Mouse (Mus musculus) embryo, embryonic 10 days (tissue): ENCODE data around the gene Fbln2.

Experiments used
- DNase-seq: peaks from one replicate; pipeline ENCODE4 v3.0.0-alpha.2; 2015; ENCODE audit warnings: low spot score

Fbln2 gene

DNA sequence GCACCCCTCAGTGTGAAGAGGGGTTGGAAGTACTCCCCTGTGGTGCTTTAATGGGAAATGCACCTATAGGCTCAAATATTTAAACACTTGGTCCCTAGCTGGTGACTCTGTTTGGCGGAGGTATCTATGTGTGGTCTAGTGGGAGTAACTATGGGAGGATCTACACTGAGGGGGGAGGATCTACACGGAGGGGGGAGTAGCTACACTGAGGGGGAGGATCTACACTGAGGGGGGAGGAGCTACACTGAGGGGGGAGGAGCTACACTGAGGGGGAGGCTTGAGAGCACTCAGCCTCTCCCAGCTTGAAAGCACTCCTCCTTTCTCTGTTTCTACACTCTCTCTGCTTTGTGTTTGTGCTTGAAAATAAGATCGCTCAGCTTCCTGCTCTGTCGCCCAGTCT is 67.2 kb downstream of the Fbln2 start:
- no peak for DNase-seq

DNA sequence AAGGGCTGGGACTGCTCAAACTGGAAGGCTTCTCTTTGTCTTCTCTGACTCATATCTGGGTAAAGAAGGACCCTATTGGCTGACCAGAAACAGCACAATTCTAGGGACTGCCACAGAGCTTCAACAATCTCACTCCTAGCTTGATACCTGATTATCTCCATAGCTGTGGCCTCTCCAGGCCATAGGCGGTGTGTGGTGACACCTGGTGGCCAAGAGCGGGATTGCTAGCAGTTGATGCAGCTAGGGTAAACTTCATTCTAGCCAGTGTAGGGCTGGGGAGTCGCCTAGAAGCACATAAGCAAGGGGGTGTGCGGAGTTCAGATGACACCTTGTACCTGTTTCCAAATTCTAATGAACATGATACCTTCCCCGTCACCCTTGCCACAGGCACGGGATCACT is 69.0 kb downstream of the Fbln2 start:
- DNase-seq: peak; percentile 93

DNA sequence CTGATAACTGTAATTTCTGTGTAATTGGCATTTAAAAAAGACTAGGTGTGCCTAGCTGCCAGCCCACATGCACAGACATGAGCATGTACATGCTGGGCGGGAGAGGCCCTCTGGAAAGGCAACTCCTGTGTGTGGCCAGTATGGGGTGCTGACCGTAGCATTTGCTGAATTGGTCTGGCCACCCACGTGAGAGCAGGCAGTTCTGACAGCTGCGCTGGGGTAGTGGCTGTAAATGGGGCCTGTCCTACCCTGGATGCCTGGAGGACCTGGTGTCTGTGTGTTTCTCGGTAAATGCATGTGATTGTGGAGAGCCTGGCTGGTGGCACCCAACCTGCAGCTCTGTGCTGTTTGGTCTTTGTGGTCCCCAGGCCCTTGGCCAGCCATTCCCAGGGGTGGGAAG is 69.5 kb downstream of the Fbln2 start:
- no peak for DNase-seq

DNA sequence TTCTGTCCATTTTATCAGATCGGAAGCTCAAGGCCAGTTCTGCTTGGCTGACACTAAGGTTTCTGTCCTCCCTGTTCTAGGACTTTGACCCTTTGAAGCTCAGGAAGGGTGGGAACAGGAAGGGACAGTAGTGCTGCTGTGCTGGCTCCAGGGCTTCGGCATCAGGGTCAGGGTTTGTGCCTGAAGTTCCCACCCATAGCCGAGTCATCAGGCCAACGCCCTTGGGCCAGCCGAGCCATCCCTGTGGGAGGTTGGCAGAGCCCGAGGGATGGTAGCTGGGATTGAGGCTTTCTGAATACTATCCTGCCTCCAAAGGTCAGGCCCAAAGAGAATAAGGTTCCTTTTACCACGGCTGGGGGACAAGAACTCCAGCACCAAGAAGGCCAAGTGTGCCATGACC is 70.8 kb downstream of the Fbln2 start:
- no peak for DNase-seq

DNA sequence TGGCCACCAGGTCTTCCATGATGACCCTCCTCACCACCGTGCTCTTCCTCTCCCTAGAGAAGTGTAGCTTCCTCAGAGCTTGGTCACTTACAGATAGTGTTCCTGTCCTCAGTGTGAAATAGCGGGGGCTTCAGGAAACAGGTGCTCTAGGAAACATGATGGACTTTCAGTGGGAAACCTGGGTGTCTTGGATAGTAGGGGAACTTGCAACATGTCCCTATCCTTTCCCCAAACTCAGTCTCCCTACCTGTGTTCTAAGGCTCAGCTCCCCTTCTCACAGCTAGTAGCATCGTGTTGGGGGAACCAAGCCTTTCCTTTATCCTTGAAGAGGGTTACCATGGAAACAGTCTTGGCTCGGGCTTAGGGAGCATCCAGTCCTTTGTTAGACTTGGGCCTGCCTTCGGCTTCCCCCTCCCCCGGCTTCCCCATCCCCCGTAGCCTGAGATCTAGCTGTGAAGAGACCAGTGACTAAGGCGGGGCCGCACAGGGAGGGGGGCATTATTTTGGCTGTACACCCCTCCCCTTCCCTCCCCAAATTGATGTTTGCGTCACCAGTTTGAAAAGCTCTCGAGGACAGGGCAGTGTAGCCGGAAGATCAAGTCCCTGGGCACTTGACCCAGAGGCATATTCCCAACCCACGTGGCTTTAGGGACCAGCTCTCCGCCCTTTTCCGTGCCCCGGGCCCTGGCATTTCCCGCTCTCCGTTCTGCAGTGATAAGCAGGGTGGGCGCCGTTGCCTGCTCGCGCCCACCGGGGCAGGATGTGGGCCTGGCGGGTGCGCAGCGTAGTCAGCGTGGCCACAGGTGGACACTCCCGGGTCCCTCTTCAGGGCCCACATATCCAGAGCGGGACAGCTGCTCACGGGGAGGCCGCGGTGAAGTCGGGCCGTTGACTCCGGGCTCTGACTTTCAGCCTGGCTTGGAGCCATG is 72.5 kb downstream of the Fbln2 start:
- peak; percentile 75 for DNase-seq

DNA sequence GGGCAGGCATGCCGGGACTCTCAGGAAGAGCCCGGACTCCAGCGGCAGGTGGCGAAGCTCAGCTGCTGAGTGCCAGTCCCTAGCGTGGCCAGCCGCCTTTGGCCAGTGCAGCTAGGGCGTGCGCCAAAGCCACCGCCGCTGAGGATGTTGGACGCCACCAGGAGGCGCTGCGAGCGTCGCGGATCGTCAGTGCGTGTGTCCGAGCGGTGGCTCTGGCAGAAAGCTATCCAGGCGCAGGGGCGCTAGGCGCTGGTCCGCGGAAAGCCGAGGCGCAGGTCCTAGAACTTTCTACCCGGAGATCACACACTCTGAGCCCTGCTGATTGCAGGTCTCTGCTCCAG is 73.2 kb downstream of the Fbln2 start:
- DNase-seq: peak; percentile 98

DNA sequence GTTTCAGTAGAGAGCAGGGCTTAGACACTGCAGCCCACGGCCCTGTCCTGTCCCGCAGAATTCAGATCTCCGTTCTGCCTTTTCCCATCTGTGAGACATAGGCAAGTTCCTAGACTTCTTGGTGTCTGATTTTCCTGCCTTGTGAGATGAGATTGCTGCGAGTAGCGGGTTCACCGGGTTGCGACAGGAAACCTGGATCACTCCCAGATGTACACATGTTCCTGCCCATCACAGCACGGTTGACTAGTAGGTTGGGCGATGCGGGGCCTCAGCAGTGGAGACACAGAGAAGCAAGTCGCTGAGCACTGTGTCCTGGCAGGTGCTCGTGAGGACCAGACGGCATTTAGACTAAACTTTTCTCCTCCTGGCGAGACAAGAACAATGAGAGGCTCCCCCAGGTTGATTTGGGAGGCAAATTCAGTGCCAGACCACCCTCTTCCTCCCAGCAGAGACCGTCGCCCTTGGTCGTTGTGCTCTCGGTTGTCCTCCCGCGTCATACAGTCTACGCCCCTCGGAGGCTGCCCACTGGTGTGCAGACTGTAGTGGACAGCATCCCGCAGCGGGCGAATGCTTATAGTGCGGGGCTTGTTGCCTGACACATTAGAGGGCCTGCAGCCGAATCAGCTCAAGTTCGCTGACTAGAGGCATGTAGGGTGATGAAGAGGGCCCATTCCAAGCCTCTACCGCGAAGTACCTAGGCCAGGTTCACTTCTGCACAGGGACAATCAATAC is 73.7 kb downstream of the Fbln2 start:
- no peak for DNase-seq

DNA sequence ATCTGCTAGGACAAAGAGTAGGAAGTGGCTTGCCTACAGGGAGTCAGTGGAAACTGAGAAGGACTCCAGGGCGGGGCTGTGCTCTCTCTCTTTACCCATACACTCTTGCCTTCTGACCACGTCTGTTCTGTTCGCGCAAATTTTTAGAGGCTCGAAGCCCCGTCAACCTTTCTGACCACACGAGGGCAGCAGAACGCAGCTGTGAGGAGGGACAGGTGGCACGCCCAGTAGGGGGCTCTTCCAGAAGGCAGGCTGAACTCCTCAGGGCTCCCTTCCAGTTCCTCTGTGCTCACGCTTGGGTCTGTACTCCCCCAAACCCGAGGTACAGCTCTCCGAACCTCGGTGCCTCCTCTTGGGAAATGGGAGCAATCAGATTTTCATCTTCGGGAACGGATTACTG is 74.4 kb downstream of the Fbln2 start:
- peak; percentile 95 for DNase-seq

DNA sequence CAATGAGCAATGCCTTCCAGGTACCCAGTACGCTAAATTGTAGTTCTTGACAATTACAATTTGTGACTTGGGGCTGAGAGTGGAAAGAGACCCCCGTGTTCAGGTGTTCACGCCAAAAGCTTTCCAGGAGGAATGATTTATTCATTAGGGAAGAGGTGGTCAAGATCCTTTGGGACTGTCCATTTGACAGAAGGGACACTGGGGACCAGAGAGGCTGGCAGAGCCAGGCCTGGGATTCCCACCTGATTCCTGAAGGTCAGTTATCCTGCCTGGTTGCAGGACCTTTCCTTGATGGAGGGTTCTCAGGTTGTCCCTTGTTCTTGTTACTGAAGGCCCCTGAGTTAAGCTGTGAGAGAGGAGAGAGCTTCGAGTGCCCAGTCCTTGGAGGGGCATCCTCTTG is 74.9 kb downstream of the Fbln2 start:
- no peak for DNase-seq

DNA sequence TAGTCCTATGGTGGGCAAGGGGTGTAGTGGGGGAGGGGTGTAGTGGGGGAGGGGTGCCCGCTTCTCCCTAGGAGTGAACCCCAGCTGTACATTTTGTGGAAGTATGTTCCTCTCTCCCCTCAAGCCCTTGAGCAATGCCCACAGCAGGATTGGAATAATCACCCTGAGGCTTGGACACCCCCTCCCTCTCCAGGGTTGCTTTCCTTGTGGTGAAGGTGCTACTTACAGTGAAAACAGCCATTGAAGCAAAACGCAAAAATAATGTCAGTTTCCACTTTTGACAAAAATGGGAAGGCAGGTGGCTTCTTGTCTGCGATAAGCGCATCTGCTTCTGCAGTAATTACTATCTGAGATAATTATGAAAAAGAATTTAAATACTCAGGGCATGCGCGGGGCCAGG is 75.4 kb downstream of the Fbln2 start:
- DNase-seq: no peak

DNA sequence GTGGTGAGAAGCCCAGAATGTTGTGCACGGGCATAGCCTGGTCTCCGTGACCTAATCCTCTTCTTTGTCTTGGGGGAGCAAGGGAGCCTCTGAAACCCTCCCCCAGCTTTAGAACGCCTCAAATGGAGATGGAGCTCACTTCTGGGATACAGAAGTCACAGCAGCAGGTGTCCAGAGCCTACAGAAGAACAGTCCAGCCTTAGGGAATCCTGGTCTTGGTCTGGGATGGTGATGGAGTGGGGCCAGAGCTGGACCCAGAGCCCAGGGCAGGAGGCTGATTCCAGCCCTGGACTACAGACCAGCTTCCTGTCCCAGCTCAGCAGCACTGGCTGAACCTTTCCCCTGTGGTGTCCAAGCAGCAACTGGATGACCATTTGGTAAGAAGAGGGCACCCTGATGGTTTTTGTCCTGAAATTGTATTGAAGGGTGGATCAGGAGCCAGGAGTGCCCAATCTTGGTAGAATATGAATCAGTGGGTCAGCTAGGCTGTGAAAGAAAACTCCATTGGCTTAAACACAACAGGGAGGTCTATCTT is 76.1 kb downstream of the Fbln2 start:
- no peak for DNase-seq

DNA sequence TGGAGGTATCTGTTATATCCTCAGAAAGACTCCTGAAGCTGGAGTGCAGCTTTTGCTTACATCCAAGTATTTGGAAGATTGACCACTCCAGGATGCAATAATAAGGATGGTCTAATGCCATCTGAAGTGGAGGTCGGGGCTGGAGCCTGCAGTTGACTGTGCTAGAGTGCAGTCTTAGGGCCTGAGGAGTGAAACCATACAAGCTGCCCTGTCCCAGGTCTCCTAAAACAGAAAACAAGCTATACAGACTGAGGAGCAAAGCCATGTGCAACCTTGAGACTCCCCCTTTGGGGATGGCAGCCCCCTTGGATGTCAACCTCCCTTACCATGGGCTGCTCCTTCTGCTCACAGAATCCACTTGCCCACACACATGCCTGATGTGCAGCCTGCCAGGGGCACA is 76.7 kb downstream of the Fbln2 start:
- no peak for DNase-seq

DNA sequence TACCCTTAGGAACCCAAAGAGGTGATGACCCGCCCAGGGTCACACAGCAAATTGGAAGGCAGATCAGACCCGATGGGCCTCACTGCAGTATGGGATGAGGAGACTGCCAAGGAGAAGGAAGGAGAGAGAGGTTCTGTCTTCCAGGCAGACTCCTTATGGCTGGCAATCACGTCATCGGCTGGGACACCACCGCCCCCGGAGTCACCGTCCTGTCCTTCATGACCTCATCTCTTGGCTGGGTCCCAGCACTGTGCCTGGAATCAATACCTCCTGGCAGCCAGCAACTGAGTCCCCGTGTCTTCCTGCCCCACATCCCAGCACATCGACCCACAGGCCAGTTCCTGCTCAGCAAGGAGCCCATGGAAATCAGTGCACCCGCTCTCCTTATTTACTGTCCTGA is 78.7 kb downstream of the Fbln2 start:
- DNase-seq: no peak

DNA sequence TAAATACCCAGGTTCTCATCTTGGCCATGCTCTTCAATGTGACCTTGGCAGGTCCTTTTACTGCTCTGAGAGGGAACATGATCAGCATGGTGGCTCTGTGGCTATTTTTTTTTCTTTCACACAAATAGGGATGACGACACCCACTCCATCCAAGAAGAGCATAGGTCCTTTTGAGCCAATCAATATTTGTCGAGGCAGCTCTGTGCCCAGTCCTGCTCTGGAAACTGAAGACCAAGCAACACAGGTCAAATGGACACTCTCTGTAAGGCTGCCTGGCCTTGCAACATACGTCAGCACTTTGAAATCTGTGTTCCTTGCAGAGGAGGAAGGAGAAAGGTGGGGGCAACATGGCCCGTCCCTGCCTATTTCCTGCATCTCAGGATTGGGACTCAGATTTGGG is 83.2 kb downstream of the Fbln2 start:
- DNase-seq: no peak

DNA sequence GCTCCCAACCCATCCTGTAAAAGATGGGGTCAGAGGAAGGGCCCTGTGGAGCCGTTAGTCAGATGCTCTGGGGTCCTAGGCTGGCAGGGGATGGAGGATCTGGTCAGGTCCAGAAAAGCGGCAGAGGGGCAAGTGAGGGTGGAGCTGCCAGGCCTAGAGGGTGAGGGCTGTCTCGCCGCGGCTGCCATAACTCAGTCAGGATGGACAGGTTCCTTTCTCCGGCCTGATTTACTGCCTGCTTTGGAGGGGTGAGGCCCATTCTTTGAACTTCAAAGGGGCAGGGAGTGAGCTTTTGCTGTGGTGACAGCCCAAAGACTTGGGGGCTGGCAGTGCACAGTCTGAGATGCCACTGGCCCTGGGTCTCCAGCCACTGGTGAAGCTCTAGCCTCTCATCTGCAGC is 86.6 kb downstream of the Fbln2 start:
- peak; percentile 62 for DNase-seq

DNA sequence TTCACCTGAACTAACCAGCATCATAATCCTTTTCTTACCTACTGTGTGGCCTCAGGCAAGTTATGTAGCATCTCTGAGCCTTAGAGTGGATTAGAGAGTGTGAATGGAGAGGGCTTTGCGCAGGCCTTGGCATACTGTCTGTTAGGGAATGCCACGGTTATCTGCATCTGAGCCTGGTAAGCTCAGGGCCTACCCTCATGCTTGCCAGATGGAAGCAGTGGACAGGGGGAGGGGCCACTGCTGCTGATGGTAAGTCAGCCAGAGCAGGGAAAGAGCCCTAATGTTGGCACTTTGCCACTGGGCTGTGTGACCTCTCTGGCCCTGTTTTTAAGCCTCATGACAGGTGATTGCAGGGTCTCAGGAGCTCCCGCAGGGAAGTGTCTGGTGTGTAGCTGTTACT is 87.8 kb downstream of the Fbln2 start:
- DNase-seq: no peak

DNA sequence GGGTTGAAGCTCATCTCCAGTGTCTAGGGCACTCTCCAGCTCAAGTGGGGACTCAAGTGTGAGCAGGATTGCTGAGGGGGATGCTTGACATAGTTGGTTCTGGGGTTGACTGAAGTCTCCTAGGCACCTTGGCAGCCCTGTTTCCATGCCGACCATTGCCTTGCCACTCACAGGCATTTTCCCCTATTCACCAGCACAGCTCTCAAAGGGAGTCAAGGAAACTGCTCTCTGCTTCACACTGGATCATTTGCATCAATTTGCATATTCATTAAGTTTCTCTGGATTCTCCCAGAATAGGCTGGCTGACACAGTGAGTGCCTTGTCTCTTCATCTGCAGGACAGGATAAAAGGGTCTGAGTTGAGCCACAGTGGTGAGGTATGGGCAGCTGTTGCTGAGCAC is 89.6 kb downstream of the Fbln2 start:
- DNase-seq: peak; percentile 70

DNA sequence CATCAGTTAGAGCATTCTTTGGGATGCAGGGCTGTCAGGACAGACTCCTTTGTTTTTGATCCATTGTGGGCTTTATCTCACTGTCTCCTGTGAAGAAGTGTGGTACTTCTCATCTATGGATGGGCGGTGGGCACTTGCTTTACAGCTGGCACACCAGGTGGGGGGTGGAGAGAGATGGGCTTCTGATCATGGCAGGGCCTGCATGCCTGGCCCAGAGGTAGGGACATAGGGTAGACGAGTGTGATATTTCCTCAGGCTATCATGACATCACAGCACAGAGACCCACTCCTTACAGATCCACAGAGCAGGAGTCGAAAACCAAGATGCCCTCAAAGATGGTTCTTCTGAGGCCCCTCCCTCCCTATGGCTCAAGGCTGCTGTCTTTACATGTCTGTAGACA is 90.1 kb downstream of the Fbln2 start:
- no peak for DNase-seq

DNA sequence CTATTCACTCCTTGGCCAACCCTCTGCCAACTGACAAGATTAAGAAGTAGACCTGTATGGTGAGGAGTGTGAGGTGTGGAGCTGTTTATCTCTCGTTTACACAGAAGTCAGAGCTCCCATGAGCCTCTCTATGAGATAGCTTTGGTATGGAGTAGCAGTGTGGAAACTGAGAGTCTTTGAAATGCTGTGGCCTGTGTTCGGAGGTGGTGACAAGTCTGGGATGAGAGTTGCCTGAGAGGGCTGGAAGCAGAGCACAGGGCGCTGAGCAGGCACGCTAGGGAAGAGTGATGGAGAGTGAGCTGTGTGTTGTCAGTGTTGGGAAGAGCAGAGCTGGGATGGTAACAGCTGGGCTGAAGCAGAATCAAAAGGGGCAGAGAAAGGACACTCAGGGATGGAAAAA is 91.9 kb downstream of the Fbln2 start:
- DNase-seq: no peak

DNA sequence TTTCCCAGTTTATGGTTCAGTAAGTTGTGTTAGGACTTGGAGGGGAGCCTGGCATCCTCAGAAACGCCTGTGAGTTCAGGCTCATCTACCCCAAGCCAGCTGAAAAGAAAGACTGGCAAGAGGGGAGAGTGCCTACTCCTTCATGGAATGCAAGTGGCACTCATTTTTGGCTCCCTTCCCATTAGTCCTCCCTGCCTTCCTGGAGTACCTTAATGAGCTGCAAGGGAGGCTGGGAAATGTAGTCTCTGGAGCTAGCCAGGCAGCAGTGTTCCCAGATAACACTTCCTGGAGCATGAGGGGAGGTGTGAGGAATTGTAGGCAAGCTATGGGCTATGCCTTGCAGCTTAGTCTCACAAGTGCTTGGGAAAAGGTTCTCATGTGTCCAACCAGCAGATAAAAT is 95.7 kb downstream of the Fbln2 start:
- no peak for DNase-seq

DNA sequence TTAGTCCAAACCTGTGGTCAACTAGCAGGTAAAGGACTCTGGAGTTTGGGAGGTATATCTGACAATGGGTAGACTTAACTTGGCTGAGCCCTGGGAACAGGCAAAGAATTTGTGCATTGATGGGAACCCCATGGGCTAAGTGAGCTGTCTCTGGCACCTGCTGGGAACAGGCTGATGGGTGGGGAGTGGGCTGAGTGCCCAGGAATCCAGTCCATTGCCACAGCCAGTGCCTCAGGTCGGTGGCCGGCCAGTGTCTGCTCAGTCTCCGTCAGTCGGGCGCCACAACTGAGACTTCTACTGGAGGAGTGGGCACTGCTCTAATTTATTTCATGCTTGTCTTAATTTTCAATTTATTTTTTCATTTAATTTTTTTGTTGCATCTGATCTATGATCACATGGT is 98.9 kb downstream of the Fbln2 start:
- no peak for DNase-seq

DNA sequence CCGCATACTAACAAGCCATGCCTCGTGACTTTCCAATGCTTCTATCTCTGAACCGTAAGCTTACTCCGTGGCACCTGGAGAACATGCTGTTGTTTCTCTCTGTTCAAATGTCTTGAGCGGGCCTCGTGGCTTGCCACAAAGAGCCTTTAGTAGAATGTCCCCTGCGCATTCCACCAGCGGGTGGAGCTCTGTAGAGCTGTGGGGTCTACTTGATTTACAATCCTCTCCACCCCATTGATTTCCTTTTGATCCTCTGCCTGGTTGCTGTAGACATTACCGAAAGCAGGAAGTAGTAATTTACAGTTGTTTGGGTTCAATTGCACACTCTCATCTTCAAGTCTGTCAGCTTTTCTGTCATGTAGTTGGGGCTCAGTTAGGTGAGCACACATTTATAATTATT is 100.2 kb downstream of the Fbln2 start:
- peak; percentile 23 for DNase-seq
